In genomic region chr13:58057953-58058870, GRCm38 (mm10) we compare ENCODE assay signal across 9 mouse cellular contexts. TPM values are rescaled to one million over a fixed set of nuclear protein-coding genes. Genes with fewer than 3 reads are reported as not detected.
DNase-seq lines count a peak whose midpoint lies in the region; ATAC-seq lines count a peak whose summit lies in the region.
"Had no signal": no experiment of that assay in that cellular context is flagged by ENCODE, and none has a peak within 500 bp of the region (broad histone marks: within the 10 kb centered on the region; RNA-seq: fewer than 3 reads in every experiment).

No protein-coding gene starts in this region.

- DNase-seq in ovary, postnatal 14 days (ENCODE audit: low spot score), result peak; percentile 24
- no peak for DNase-seq in ovary, adult 18-20 months (ENCODE audit: low spot score)
- peak; percentile 24 to 47 for DNase-seq in thymus, postnatal 36 days
- no peak for DNase-seq in adrenal gland, adult 18-20 months (ENCODE audit: low spot score in 2 of 2)
- no peak for DNase-seq in cerebellum, adult 11 months

- H3K4me1 ChIP-seq in heart, embryonic 13.5 days, result peaks cover 11% of the 10 kb centered on the region
- H3K4me1 ChIP-seq in kidney, embryonic 15.5 days, result peaks cover 20% of the 10 kb centered on the region
- H3K4me1 ChIP-seq in lung, embryonic 16.5 days (replicated peaks; ENCODE audit: control insufficient read depth, insufficient read depth, low read length), result peaks cover 30% of the 10 kb centered on the region

- peak overlapping the region; percentile 69 for H3K27ac ChIP-seq in heart, embryonic 13.5 days (replicated peaks)
- H3K27ac ChIP-seq in kidney, embryonic 15.5 days, result peak overlapping the region; percentile 89
- H3K27ac ChIP-seq in lung, embryonic 16.5 days (ENCODE audit: low read length), result peak overlapping the region; percentile 93

- H3K27me3 ChIP-seq in heart, embryonic 13.5 days (replicated peaks), result no peaks in the 10 kb centered on the region
- H3K27me3 ChIP-seq in kidney, embryonic 15.5 days, result no peaks in the 10 kb centered on the region
- no peaks in the 10 kb centered on the region for H3K27me3 ChIP-seq in lung, embryonic 16.5 days (ENCODE audit: control insufficient read depth, insufficient read depth, low read depth, low read length)

- no peak for ATAC-seq in heart, embryonic 13.5 days (ENCODE audit: extremely low read depth, insufficient number of reproducible peaks, low FRiP score, low TSS enrichment)
- peak; percentile 91 for ATAC-seq in kidney, embryonic 15.5 days (replicated peaks; ENCODE audit: low FRiP score)
- peak; percentile 93 for ATAC-seq in lung, embryonic 16.5 days (ENCODE audit: low read depth)

- no peak overlapping the region for H3K4me2 ChIP-seq in heart, embryonic 13.5 days
- H3K4me2 ChIP-seq in kidney, embryonic 15.5 days, result peak overlapping the region; percentile 5; the same call in 1 of the 2 replicates
- H3K4me2 ChIP-seq in lung, embryonic 16.5 days (ENCODE audit: low read depth, low read length), result no peak overlapping the region

- 0 out of 2 replicates have a peak, but pooled peaks cover 3% of the 10 kb centered on the region for H3K9me3 ChIP-seq in heart, embryonic 13.5 days
- H3K9me3 ChIP-seq in kidney, embryonic 15.5 days (replicated peaks), result no peaks in the 10 kb centered on the region
- no peaks in the 10 kb centered on the region for H3K9me3 ChIP-seq in lung, embryonic 16.5 days (ENCODE audit: control insufficient read depth, low read length)

- H3K9ac ChIP-seq in heart, embryonic 13.5 days, result peak overlapping the region; percentile 10
- no peak overlapping the region for H3K9ac ChIP-seq in kidney, embryonic 15.5 days
- no peak overlapping the region; the same call in 1 of the 2 replicates for H3K9ac ChIP-seq in lung, embryonic 16.5 days (ENCODE audit: low read length)

- H3K4me3 ChIP-seq in heart, embryonic 13.5 days, result no peak overlapping the region
- H3K4me3 ChIP-seq in kidney, embryonic 15.5 days (replicated peaks), result no peak overlapping the region
- no peak overlapping the region for H3K4me3 ChIP-seq in lung, embryonic 16.5 days (ENCODE audit: low read length)

- 44% methylated on average over 17 of the region's 17 CpGs for WGBS in heart, embryonic 13.5 days
- WGBS in kidney, embryonic 15.5 days, result 14% methylated on average over 17 of the region's 17 CpGs
- 9% methylated on average over 17 of the region's 17 CpGs for WGBS in lung, embryonic 16.5 days

- H3K36me3 ChIP-seq in heart, embryonic 13.5 days, result peaks cover 27% of the 10 kb centered on the region
- H3K36me3 ChIP-seq in kidney, embryonic 15.5 days, result peaks cover 8% of the 10 kb centered on the region
- peaks cover 4% of the 10 kb centered on the region for H3K36me3 ChIP-seq in lung, embryonic 16.5 days (ENCODE audit: control insufficient read depth, insufficient read depth, low read length)

RNA-seq across cellular contexts. Expression of gene Klhl3, which starts 55.2 kb away (rescaled TPM):
- polyA plus RNA-seq in heart, embryonic 13.5 days (2015; fragmentation: Nextera tagmentation; extraction: Ambion mirVana), result 4.6 and 5.5 TPM in 2 replicates
- polyA plus RNA-seq in kidney, embryonic 15.5 days (2015; fragmentation: Nextera tagmentation; extraction: Ambion mirVana), result 6.5 and 7.2 TPM in 2 replicates
- polyA plus RNA-seq in lung, embryonic 16.5 days (2015; fragmentation: Nextera tagmentation; extraction: Ambion mirVana), result 4.4 and 4.6 TPM in 2 replicates
- total RNA-seq in adrenal gland, adult 18-20 months (2021), result under 1 TPM; 0.61 to 0.86 TPM
- total RNA-seq: MEL had no signal

Comparison
In these comparisons a context has a peak if more than half of its experiments do, and no peak if none do; other contexts are left out.
1. DNase-seq: peak in ovary, postnatal 14 days (single experiment) and thymus, postnatal 36 days (2 of 2); none in ovary, adult 18-20 months (single experiment), adrenal gland, adult 18-20 months (0 of 2) and cerebellum, adult 11 months (single experiment).
2. Peak in every context shown above with its lines, with median percentiles within 50 percentile points of each other: H3K27ac ChIP-seq.